Mouse (Mus musculus) embryo, embryonic 11 days (tissue): ENCODE results near the gene Adamtsl4.
"Not testable (repeated sequence)": the region's sequence is repeated elsewhere in the genome, so short reads cannot be mapped to it uniquely, and the experiment has no call there.

Experiments used
- DNase-seq: peaks from one replicate; pipeline ENCODE4 v3.0.0-alpha.2; 2015

The Adamtsl4 gene

GRCm38 (mm10) chr3:95698286-95698685, 10.6 kb upstream of the Adamtsl4 start:
- DNase-seq, result no peak

GRCm38 (mm10) chr3:95696360-95696759, 8.6 kb upstream of the Adamtsl4 start:
- peak; percentile 65 for DNase-seq

DNA sequence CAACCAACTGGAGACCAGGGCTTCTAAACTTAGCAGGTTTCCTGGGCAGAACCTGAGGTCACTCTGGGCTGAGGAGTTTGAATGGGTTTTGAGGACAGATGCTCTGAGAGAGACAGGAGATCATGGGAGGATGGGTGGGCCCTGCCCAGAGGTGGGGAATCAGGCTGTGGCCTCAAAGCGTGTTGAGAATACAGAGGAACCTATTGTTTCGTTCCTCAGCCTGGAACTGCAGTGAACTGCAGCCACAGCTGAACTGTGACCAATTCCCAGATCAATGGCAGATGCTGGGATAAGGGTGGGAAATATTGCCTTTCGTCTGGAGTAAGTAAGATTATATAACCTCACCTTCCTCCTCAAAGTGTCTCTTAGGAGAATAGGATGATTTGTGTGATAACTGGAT, 8.1 kb upstream of the Adamtsl4 start:
- DNase-seq, result peak; percentile 43

DNA sequence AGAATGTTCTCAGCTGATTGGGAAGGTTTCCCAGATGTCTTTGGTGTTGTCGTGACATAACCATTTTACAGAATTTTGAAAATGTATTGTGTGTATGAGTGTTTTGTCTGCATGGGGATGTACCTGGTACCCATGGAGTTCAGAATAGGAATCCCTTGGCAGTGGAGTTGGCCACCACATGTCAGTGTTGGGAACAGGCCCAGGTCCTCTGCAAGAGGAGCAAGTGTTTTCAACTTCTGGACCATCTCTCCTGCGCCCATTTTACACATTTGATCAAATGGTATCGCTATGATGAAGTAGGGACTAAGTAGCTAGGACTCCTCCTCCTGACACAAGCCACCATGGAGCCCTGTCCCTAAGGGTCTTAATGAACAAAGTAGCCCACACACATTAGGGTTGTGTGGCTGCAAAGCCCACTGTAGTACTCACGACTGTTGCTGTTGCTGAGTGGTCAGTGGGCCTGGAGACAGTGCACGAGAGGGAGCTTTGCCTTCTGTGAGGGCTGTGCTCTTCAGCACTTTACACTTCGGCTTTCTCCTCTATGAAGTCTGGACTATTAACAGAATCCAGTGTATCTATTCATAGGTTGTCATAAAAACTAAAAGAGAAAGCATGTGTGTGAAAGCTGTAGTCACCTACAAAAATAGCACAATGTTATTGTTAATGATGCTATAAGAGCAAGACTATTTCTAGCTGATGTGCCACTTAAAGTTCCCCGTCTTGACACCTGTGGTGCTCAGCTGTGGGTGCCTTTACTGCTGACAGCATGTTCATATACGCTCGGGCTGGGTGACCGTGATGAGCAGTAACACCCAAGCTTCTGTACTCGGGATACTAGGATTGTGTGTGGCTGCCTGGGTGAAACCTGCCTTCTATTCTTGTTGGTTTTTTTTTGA, 7.3 kb upstream of the Adamtsl4 start:
- no peak for DNase-seq

DNA sequence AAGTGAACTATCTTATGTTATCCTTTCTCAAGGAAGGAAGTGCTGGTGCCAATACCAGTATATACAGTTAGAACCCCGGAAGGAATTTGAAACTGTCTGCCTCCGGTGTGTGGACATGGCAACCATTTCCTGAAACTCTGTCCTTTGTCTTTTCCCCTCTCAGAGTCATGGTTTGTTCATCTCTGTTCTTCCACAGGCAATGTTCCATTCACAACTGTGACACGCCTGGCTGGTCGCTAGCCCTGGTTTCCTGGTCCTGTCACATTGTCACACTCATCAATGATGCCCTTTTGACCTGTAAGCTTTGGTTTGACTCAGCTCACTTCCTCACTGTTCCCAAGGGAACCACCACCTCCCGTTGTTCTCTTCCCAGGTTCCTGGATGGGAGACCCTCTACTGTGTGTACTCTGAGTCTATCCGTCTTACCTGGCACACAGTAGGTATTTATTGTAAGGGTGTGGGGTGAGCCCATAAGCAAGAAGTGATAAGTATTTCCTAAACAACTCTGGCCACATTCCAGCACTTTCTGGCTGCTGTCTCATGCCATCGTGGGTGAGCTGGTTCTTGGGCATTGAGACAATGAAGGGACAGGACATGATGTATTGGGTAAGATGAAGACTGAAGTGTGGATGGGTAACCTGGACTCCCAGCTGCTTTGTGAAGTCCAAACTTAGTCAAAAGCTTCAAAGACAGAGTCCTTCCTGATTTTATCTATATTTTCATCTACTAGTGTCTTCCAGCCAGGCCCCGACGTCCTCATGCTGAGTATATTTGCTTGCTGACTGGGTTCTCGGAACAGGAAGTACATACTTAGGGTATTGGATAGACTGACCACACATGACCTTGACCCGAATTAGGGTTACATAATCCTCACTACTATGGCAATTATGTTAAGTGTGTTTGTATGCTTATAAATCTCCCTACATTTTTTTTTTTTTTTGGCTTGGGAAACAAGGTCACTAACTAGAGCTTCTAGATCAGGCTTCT, 6.4 kb upstream of the Adamtsl4 start:
- no peak for DNase-seq

- no peak for DNase-seq
These were observed 5.0 kb upstream of the Adamtsl4 start for GRCm38 (mm10) chr3:95692677-95693076.

DNA sequence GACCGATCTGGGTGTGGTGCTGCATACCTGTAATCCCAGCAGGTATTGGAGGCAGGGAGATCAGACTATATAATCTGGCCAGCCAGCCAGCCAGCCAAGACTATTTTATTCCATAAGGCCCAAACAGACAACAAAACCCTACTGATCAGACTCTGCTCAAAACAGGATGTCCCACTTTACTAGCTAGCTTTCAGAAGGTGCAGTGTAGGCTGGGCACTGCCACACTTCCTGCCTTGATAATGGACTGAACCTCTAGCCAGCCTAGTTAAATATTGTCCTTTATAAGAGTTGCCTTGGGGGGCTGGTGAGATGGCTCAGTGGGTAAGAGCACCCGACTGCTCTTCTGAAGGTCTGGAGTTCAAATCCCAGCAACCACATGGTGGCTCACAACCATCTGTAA, 2.8 kb upstream of the Adamtsl4 start:
- not testable (repeated sequence) for DNase-seq

GRCm38 (mm10) chr3:95689940-95690339, 2.2 kb upstream of the Adamtsl4 start:
- DNase-seq, result no peak

- peak; percentile 59 for DNase-seq
These were observed 1.6 kb upstream of the Adamtsl4 start for GRCm38 (mm10) chr3:95689171-95689915.

GRCm38 (mm10) chr3:95687168-95687523, 571 bp downstream of the Adamtsl4 start:
- DNase-seq, result no peak

GRCm38 (mm10) chr3:95686492-95687167, 1.1 kb downstream of the Adamtsl4 start:
- no peak for DNase-seq

DNA sequence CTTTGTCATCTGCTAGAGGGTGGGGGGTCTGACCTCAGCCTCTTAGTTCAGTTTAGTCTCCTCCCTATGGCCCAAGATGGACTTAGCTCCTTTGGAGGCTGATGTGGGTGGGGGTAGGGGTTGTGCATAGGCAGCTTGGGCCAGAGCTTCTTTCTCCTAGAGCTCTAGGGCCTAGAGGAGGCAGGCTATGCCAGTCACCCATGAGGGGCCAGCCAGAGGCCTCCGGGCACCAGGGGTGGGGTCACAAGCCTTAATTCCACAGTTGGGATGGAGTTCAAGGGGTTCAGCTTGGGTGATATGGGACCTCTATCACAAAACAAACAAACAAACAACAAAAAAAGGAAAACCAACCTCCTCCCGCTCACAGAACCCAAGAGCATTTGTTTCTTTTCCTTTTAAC, 2.0 kb downstream of the Adamtsl4 start:
- DNase-seq, result no peak

DNA sequence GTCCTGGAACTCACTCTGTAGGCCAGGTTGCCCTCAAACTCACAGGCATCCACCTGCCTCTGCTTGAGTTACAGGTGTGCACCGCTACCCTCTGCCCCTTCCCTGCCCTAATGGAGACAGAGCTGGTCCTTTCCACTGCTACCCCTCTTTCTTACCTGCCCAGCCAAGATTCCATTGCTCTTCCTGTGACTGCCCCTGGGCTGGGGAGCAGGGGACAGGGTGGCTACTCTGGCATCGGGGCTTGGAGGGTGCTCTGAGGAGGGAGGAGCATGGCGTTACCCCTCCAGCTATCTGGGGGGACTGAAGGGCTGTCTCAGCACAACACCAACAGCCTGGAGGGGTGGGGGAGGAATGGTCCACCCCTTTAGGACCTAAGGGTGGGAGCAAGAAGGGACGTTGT, 2.4 kb downstream of the Adamtsl4 start:
- no peak for DNase-seq

GRCm38 (mm10) chr3:95684846-95685245, 2.9 kb downstream of the Adamtsl4 start:
- DNase-seq, result no peak

GRCm38 (mm10) chr3:95682878-95683277, 4.8 kb downstream of the Adamtsl4 start:
- DNase-seq, result no peak

DNA sequence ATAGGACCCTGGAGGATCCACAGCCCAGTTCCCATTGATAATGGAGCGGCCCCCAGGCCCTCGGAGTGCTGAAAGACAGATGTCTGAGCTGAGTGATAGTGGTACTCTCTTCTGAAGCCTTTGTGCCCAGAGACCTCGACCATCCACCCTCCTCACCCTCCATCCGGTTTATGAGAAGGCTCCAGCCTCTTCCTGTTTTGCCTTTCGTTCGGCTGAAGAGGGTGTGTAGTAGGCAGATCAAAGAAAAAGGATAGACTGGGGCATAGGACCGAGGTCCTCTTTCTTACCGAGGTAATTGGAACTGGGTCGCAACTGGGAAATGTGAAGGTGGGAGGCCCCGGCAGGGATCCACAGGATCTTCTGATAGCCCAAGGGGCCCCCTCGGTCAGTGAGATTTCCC, 6.4 kb downstream of the Adamtsl4 start:
- no peak for DNase-seq

DNA sequence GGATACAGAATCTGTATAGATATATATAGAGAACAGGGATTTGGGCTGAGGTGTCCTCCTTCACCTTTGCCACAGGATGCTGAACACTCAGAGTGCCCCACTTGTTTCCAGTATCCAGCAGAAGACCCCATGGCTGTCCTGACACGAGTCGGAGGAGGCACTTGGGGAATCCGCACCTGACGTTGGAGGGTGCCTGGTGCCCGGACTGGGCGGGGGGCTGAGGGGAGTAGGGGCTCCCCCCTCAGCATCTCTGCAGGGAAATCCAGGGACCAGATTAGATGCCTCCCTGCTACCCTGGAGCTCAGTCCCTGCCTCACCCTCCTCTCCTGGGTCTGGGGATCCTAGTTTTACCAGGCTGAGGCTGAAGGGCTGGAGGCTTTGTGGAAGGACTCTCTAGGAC, 7.0 kb downstream of the Adamtsl4 start:
- DNase-seq, result no peak

- DNase-seq, result no peak
These were observed 8.2 kb downstream of the Adamtsl4 start for GRCm38 (mm10) chr3:95679551-95679950.

DNA sequence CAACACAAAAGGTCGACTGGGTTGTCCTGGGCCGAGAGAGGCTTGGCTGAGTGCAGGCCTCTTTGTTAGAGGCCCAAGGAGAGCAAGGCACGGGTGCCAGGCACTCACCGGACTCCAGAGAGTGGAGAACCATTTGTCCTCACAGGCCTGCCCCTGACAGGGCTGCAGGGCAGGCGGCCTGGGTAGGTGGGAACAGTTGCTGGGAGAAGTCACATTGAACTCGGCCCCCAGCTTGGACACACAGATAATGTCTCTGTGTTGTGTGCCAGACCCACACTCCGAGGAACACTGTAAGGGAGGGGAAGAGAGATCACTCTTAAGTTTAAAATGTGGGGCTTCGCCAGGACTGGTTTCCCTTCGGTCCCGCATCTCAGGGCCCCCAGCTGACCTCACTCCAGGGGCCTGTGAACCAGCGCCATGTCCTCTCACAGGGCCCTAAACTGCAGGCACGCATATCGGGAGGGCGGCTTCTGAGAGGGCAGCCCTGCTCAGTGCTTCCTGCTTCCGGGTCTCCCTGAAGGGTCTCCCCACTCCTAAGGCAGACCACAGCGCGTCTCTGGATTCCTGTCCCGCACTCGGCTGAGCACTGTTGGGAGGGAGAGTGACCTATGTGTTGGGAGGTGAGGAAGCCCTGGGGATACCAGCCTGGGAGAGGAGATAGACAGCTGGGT, 10.2 kb downstream of the Adamtsl4 start:
- DNase-seq, result no peak

- DNase-seq, result peak; percentile 72
These were observed 10.8 kb downstream of the Adamtsl4 start for GRCm38 (mm10) chr3:95676745-95677419.
